Mouse (Mus musculus) neural tube, embryonic 10.5 days (tissue): Measurements from ENCODE around the gene Brpf3.
"Not testable (repeated sequence)": the region's sequence is repeated elsewhere in the genome, so short reads cannot be mapped to it uniquely, and the experiment has no call there.

Experiments
- DNase-seq: peaks from one replicate; pipeline ENCODE4 v3.0.0-alpha.2; 2017; ENCODE audit warnings: low spot score; ENCODE audit errors: extremely low spot score

The Brpf3 gene

DNA sequence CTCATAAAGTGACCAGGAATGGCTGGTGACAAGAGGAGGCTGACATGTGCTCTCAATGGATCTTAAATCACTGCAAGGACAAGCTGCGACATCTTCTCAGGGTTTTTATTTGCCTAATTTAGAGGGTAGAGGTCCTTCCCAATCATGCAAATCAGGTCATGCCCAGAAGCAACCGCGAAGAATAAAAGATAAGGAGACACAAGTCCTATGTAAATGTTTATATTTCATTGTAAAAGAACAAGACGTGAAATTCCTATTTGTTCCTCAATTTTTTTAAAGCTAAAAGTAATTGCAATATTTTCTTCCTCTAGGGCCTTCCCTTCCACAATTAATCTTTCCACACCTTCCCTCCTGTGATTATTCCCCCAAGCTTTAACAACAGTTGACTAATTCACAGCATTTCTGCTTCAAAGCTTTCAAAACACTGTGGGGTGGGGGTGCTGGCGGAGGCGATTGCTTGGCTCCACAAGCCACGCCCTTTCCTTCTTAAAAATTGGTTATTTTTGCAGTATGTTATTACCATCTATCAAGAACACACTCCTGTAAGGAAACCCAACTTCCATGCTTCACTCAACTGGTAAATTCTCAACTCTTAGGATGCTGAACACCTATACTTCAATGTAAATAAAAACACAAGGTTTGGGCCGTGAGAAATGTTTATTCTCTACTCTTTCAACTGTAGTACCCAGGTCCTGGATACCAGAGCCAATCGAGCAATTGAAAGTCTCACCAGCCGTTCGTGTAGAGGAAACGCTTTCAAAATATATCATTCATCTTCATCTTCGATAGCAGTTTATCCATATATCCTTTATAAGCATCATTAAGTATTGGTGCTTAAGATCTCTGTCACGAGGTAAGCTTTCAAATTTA, 1.4 kb upstream of the Brpf3 start:
- no peak for DNase-seq

DNA sequence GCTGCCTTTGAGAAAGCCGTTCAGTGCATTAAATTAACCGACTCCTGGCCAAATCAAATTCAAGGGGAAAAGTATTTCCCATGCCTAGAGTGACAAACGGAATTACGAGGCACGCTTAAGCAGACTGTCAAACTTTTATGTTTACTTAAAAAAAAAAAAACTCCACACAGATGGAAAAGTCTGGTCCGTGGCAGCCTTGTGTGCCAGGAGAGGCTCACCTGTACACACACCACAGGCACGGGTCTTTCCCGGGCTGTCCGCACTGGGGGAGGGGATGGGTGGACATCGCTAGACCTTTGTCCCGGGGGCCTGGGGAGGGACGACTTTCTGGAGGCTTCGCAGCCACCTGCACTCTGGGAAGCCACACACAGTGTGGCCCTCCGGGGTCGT, 614 bp upstream of the Brpf3 start:
- no peak for DNase-seq

DNA sequence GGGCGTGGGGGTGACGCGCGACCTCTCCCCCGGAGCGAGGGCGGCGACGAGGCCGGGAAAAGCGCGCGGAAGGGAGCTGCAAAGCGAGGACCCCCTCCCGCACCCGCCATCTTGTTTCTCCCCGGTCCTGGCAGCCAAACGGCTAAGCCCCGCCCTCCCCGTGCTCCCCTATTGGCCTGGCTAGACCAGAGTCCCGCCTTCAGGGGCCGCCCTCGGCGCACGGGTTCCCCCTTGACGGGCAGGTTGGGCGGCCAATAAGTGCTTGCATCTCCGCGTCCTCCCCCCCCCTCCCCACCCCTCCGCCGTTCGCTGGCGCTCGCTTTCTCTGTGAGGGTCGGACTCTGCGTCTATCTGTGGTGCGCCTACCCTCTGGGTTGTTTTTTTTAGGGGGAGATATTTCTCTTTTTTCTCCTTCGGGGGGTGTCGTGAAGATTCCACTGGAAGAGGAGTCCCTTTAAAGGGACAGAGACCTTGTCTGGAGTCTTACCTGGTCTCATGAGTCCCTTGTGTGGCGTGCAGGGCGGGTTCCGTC, 650 bp downstream of the Brpf3 start:
- peak; percentile 98 for DNase-seq

DNA sequence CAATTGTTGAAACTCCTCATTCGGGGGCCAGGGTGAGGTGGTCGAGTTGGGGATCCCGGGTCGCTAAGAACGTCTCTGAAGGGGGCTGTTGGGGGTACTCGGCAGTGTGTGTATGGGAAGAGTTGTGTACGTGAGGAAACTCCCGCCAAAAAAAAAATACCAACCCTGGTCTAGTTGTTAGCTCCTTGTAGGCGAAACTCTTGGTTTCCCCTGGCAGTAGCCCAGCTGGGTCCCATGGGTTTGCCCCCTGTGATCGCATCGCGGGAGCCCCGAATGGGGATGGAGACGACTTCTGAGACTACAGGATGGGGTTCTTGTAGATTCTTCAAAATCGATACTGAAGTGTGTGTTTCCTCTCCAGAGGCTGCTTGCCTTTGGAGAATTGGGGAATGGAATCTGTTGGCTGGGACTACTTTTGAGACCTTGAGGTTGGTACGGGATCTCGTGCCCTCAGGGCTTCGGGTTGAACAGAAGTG, 1.2 kb downstream of the Brpf3 start:
- no peak for DNase-seq

DNA sequence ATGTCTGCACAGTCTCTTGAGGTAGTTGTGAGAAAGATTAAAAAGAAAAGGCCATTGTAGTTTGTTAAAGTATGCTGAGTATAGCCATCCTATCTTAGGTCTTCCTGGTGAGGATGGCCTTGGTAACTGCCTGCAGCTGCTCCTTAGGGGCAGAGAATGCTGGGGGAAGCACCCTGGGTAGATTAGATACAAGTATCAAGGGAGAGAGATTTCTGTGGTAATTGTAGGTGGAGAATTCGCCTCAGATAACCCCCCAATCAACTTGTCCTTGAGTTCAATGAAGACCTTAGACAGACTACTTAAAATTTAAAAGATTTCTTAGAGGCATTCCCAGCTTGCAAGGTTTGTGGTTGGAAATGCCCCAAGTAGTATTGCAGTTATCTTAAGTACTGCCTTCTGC, 2.4 kb downstream of the Brpf3 start:
- no peak for DNase-seq

DNA sequence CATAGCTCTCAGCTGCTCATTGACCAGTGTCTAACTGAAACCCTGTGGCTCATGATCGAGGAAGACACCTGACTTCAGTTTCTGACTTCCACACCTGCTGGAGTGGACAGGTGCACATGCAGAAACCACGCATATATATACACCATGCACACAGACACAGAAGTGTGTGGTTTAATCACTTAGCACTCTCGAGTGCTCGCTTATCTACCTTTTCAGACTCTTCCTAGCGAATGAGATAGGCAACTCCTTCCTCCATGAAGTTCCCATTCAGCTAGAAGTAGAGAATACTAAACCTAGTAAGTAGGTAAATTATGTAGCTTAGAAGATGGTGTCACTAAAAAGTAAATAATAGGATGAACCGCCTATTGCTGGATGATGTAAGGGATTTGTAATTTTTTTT, 4.1 kb downstream of the Brpf3 start:
- DNase-seq, result no peak

DNA sequence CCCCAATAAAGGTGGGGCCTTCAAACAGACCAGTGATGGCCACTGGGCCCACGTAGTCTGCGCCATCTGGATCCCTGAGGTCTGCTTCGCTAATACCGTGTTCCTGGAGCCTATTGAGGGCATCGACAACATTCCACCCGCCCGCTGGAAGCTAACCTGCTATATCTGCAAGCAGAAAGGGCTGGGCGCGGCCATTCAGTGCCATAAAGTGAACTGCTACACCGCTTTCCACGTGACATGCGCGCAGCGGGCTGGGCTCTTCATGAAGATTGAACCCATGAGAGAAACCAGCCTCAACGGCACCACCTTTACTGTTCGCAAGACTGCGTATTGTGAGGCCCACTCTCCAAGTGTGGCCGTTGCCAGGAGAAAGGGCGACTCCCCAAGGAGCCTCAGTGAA, 5.9 kb downstream of the Brpf3 start:
- DNase-seq, result no peak

DNA sequence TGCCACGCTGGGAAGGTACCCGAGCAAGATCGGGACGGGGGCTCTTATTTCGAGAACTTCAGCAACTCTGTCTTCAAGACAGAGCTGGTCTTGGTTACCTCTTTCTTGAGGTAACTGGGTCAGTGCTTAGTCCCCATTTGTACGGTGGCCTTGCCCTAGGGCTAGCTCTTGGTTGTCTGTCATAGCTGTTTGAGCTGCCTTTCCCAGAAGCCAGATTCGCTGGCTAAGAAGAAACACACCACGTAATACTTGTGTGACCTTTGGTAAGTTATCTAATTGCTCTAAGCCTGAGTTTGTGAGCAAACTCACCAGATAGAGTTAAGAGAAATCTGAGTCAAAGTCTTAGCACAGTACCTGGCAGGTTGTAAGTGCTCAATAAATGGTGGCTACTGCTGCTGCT, 7.8 kb downstream of the Brpf3 start:
- DNase-seq, result no peak

DNA sequence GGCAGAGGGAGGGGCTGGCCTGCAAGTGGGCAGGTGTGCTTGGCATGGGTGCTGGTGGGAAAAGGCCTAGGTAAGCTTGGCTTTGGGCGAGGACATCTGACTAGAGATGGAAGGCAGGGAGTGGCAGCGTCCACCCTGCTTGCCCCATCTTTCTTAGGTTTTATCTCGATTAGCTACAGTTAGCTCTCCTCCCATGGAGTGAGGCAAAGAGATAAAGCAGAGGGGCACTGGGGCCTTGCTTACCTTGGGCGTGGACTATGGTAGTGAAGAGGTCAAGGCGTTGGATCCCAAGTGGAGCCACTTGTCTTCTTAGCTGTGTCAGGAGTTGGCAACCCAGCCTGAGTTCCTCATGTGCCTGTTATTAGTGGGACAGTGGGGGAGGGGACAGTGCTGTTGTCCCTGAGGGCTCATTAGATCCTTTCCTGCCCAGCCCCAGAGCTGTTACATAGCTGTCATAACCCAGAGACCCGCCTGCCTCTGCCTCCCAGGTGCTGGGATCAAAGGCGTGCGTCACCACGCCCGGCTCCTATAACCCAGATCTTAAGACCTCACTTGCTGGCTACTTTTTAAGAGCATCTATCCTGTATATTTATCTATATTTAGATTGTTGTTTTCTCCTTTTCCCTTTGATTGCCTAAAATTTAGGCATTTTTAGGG, 8.4 kb downstream of the Brpf3 start:
- no peak for DNase-seq

DNA sequence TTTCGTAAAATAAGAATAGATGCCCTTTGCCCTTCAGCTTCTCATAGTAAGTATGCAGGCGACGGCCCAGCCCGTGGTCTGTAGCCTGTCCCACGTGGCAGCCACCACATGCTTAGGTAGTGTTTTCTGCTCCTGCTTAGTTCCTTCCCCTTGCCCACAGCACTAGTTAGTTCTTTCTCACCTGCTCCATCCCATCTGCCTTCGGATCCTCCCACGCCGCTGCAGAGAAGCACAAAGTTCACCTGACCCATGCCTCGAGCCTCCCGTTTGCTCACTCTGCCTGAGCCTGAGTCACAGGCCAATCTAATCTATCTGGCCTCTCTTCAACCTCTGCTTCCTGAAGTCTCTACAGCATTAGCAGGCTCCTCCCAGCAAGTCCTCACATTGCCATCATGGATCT, 11.5 kb downstream of the Brpf3 start:
- no peak for DNase-seq

DNA sequence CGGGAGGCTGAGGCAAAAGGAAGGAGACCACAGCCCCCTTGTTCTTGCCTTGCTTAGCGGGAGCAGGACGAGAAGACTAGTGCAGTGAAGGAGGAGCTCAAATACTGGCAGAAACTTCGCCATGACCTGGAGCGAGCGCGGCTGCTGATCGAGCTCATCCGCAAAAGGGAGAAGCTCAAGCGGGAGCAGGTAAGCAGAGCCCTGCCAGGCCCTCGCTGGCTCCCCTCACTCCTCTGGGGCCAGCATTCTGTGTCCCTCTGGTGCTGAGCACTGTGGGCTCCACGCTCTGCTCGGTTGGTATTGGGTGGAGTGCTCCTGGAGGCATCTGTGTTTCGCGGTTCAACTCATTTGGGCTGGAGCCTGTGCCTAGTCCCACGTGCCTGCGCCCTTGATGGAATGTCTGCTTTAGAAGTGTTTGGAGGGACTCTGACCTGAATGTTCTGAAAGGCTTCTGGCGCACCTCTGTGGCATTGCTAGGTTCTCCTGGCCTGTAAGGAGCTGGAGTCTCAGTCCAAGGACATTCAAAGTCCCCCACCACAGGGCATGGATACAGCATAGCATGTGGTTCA, 13.7 kb downstream of the Brpf3 start:
- DNase-seq, result no peak

DNA sequence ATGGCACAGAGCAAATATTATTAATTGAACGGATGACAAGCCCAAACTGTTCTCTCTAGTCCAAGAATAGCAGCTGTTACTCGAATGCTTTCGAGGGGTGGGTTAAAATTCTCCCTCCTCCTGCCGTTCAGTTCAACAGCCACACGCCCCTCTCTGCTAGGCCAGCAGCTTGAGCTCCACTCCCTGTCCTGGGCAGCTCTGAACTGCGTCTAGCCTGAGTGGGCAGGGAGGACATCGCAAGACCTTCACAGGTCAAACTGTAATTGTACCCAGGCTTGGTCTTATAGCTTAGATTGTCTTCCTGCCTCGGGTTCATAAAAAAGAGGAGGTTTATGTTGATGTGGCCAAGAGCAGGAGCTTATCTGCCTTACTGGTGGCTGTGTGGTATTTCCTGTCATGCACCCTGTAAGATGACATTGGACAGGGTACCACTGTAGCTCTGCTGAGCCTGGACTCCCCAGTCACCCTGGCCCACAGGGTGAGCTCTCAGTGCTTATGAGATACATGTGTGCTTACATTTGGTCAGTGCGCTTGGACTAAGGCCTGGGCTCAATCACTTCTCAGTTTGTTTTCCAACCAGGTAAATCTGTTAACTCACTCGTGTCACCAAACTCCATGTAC, 14.6 kb downstream of the Brpf3 start:
- no peak for DNase-seq

DNA sequence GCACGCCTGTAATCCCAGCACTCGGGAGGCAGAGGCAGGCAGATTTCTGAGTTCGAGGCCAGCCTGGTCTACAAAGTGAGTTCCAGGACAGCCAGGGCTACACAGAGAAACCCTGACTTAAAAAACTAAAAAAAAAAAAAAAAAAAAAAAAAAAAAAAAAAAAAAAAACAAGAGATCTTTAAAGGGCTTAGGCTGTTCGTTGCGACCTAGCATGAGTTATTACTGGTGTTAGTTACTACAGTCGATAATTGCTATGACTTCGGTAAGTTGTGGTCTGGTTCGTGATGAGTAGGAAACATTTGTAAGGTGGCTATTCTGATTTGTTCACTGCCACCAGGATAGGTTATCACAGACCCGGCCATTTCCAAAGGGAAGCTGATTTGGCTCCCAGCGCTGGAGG, 15.4 kb downstream of the Brpf3 start:
- DNase-seq, result not testable (repeated sequence)

DNA sequence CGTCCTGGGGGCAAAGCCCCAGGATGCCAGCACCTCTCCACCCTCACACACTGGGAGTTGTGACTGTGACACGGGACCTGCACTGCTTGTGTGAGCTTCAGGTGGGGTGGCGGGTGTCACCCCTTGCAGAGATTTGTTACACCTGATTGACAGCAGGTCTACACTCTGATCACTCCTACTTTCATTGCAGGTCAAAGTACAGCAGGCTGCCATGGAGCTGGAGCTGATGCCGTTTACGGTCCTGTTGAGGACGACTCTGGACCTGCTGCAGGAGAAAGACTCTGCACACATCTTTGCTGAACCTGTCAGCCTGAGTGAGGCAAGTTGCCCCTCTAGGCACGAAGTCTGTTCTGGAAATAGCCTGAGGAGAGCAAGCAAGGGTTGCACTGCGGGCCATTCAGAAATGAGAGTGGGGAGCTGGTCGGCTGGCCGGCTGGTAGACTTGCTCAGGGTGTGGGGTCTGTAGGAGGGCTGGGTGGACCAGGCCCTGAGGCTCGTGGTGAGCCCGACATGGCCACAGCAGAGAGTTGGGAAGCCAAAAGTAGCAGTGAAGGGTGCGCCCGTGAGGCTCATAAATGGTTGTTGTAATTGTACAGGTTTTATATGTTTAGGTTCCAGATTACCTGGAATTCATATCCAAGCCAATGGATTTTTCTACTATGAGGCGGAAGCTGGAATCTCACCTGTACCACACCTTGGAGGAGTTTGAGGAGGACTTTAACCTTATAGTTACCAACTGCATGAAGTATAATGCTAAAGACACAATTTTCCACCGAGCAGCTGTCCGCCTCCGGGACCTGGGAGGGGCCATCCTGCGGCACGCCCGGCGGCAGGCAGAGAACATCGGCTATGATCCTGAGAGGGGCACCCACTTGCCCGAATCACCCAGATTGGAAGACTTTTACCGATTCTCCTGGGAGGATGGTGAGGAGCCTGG, 16.3 kb downstream of the Brpf3 start:
- DNase-seq, result no peak

DNA sequence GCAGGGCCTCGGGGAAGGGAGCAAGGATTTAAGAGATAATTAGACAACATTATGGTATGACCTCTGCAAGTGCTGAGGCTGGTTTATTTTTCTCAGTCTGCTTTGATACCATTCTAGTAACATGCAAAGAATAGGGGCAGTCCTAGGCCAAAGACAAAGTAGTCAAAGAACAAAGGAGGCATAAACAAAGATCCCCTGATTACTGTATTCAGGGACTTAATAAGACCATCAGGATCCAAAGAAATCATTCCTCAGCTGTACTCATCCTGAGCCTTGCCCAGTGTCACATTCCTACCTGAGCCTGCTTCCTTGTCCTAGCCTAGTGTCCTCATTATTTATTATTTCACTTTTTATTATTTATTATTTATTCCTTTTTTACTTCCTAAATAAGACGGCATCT, 19.3 kb downstream of the Brpf3 start:
- DNase-seq, result no peak

DNA sequence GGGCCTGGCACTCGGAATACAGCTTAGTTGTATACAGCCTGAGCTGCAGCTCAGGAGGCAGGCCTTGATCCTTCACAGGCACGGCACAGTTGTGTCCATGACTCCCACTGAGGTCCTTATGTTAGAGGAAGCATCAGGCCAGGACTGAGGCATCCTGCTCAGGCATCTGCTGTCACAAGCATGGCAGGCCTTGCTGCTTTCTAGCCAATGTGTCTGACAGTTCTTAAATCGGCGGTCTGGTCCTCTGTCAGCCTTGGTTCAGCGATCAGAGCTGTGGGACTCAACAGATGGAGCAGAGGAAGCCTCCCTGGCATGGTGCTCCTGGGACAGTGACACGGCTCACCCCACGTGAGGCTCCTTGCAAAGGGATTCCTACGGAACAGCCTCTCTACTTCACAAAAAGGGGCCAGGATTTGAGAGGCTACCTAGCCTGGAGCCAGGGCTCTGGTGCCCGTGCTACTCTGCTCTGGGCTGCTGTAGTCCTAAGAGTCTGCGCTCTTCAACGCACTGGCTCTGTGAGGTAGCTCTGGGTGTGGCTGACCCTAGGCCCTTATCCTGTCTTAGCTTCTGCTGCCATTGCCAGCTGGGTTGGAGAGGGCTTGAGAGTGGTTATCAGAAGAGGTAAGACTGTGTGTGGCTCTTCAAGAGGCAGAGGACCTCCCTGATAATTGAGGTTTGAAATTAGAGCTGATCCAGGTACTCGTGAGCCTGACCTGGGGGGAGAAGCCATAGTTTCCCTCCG, 22.3 kb downstream of the Brpf3 start:
- no peak for DNase-seq

DNA sequence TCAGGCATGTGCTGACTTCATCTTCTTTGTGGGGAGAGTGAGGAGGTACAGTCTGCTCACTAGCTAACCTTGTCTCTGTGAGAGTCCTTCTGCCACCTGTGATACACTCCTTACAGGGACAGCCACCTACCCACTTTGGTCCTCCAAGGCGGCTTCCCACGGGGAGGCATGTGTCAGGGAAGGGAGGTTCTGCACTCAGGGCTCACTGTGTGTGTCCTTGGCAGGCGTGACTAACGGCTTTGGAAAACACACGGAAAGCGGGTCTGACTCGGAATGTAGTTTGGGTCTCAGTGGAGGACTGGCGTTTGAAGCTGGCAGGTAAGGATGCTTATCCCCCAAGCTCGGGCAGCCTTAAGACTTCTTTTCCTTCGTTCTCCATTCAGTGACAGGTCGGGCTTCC, 22.9 kb downstream of the Brpf3 start:
- DNase-seq, result no peak

DNA sequence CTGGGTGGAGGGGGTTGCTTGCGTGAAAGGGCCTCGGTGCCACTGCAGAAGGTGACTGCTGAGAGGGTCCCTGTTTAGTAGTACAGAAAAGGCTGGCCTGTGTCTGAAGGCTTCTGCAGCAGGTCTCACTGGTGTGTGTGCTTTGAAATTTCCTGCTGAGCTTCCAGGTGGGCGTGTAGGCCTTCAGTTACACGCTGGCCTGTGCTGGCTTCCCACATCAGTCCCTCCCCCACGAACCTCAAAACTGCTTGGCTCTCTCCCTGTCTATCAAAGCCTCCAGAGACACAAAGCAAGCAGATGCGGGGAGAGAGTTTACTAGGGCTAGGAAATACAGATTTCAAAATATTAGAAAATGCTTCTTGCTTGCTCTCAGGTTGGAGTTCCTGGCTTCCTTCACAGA, 24.0 kb downstream of the Brpf3 start:
- DNase-seq, result no peak

DNA sequence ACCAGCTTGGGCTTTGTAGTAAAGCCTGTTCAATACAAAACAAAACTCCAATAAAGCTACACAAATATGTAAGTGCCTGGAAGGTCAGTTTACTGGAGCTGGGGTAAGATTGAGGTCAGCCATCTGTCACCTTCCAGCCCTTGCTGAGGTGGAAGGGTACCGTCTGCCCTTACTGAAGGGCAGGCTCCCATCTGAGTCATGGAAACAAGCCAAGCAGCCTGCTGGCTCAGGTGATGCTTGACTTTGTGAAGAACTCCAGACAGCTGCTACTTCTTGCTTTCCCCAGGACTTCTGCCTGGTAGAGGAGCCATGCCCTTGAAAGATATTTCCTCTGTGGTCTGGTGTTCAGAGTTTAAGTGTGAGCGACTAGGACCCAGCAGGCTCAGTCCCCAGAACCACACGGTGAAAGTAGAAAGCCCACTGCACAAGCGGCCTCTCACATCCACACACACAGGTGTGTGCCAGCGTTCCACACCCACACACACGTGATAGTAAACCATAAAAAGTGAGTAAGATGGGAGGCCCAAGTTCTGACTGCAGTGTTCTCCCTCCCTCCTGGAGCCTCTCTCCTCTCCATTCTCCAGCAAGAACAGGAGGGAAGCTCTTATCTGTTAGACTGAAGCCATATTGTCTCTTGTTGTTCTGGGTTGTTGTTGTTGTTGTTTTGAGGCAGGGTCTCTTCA, 24.6 kb downstream of the Brpf3 start:
- no peak for DNase-seq
